Comparison of ENCODE assay signal across 7 mouse cellular contexts in the genomic region with DNA sequence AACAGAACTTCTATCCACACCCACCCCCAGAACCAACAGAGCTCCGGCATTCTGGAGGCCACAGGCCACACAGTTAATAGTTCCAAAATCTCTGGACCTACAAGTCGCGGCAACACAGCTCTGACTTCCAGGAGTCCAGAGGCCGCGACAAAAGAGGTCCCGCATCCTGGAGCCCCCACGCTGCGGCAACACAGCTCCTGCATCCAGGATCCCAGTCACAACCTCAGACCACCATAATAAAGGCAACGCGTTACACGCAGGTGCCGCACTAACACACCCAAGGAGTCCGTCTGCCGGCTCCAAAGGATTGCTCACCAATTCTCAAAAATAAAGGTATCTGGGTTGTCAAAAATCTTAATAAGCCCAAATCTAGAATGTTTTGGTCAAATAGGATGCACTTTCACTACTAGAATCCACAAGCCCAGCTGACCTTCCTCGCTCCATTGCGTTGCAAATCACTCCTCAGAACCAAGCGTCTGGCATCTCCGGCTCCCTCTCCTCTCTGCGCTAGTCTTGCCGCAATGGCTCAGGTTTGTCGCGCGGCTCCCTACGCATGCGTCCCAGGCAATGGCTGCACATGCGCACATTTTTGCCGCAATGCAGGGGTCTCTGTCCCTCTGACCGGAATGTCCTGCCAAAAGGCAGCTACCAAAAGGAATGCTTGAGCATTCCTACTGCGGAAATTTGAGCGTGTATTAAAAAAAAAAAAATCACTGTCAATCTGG. TPM values are rescaled to one million over a fixed set of nuclear protein-coding genes. Genes with fewer than 3 reads are reported as not detected.
DNase-seq lines count a peak whose midpoint lies in the region; ATAC-seq and TF ChIP-seq lines count a peak whose summit lies in the region.

Gene Snurf (minus strand): TSS at position 444 of the 725 bp plus-strand sequence.
Gene Gm38393 (minus strand): TSS at position 459 of the 725 bp plus-strand sequence.

- peak within 1 kb of the TSS; percentile 72 for H3K9ac ChIP-seq in hindbrain, postnatal 0 days (replicated peaks; ENCODE audit: low read length)

- peak within 1 kb of the TSS; percentile 58 for H3K4me3 ChIP-seq in hindbrain, postnatal 0 days (ENCODE audit: low read length)

- peak within 1 kb of the TSS; percentile 46 for H3K4me2 ChIP-seq in hindbrain, postnatal 0 days (ENCODE audit: low read depth, low read length)

- 51% methylated on average over 30 of the region's 30 CpGs for WGBS in hindbrain, postnatal 0 days

- peak; percentile 78 for DNase-seq in adrenal gland, postnatal 10 days
- peak; percentile 64 to 71 for DNase-seq in cerebellum, postnatal 4 days (ENCODE audit: low spot score in 2 of 2)
- DNase-seq in gastrocnemius, adult 8-10 months (ENCODE audit: low spot score in 2 of 2), result peak; percentile 10 to 57
- peak; percentile 90 for DNase-seq in hindbrain, postnatal 0 days (ENCODE audit: low spot score)
- DNase-seq in left cerebral cortex, adult 9 months (ENCODE audit: low spot score in 2 of 2), result peak; percentile 23 to 85
- peak; percentile 57 to 71 for DNase-seq in lung, postnatal 4 days
- peak; percentile 61 to 75 for DNase-seq in right cerebral cortex, postnatal 36 days (ENCODE audit: low spot score in 2 of 2)

- TF ChIP-seq CTCF in hindbrain, postnatal 0 days (IDR thresholded peaks at IDR 0.05; ENCODE audit: low read depth), result no peak

- no peaks in the 10 kb centered on the region for H3K27me3 ChIP-seq in hindbrain, postnatal 0 days (ENCODE audit: insufficient read depth, low read length)

- H3K27ac ChIP-seq in hindbrain, postnatal 0 days, result peak within 1 kb of the TSS; percentile 89

- H3K9me3 ChIP-seq in hindbrain, postnatal 0 days (ENCODE audit: low read length), result 0 out of 2 replicates have a peak, but pooled peaks cover 8% of the 10 kb centered on the region

- H3K4me1 ChIP-seq in hindbrain, postnatal 0 days (ENCODE audit: insufficient read depth, low read length), result no peaks in the 10 kb centered on the region

- ATAC-seq in hindbrain, postnatal 0 days, result peak; percentile 79

- no peaks in the 10 kb centered on the region for H3K36me3 ChIP-seq in hindbrain, postnatal 0 days (ENCODE audit: insufficient read depth, low read length)

RNA-seq across cellular contexts. Expression of gene Snurf, which starts in this region (rescaled TPM):
- total RNA-seq in adrenal gland, postnatal 10 days (2021), result 100 to 1,000 TPM; 106 to 124 TPM
- total RNA-seq in gastrocnemius, adult 8-10 months (2022), result 100 to 1,000 TPM; 177 to 263 (median 232) TPM
- not detected in 2 replicates for total RNA-seq in hindbrain, postnatal 0 days (2014; rRNA removed)
- polyA plus RNA-seq in hindbrain, postnatal 0 days (2015; fragmentation: Nextera tagmentation; extraction: Ambion mirVana), result 730 and 754 TPM in 2 replicates

RNA-seq across cellular contexts. Expression of gene Gm38393, which starts in this region (rescaled TPM):
- total RNA-seq in adrenal gland, postnatal 10 days (2021), result 1 to 10 TPM; 2.9 to 5.8 TPM
- total RNA-seq in gastrocnemius, adult 8-10 months (2022), result 1 to 10 TPM; 2.2 to 4.2 (median 3.2) TPM
- 45.9 and 59.2 TPM in 2 replicates for total RNA-seq in hindbrain, postnatal 0 days (2014; rRNA removed)
- polyA plus RNA-seq in hindbrain, postnatal 0 days (2015; fragmentation: Nextera tagmentation; extraction: Ambion mirVana), result 4.4 and 5.0 TPM in 2 replicates

Comparison
In these comparisons a context has a peak if more than half of its experiments do, and no peak if none do; other contexts are left out.
1. Peak in every context shown above with its lines: DNase-seq, ATAC-seq, H3K4me3 ChIP-seq and H3K27ac ChIP-seq.
2. RNA of gene Snurf (total RNA-seq): 177 to 263 TPM in gastrocnemius, adult 8-10 months and 106 to 124 TPM in adrenal gland, postnatal 10 days; not detected in hindbrain, postnatal 0 days; every median in the first group is over 100 times any median in the second.
3. DNase-seq: peak in every context shown above with its lines; median percentile 90 in hindbrain, postnatal 0 days; 78 in adrenal gland, postnatal 10 days; 68 in right cerebral cortex, postnatal 36 days; 68 in cerebellum, postnatal 4 days; 64 in lung, postnatal 4 days; 54 in left cerebral cortex, adult 9 months; 34 in gastrocnemius, adult 8-10 months.